Mouse (Mus musculus): ENCODE data around the gene A030003K21Rik. TPM values are rescaled to one million over a fixed set of nuclear protein-coding genes. Genes with fewer than 3 reads are reported as not detected.

Gene A030003K21Rik
- total RNA-seq, 4 experiments from 2014 or later: not detected

GRCm38 (mm10) chr1:82905886-82906285, 37.3 kb downstream of the A030003K21Rik start:
- DNase-seq: no peak

- no peak for DNase-seq
Observed at GRCm38 (mm10) chr1:82901201-82901600, 42.0 kb downstream of the A030003K21Rik start.

- no peak for DNase-seq
Observed at GRCm38 (mm10) chr1:82900567-82900966, 42.6 kb downstream of the A030003K21Rik start.

GRCm38 (mm10) chr1:82893269-82893668, 49.9 kb downstream of the A030003K21Rik start:
- DNase-seq: no peak

Other genes with a start within 250 kb of the A030003K21Rik start
- 100 to 1,000 TPM; 124 to 153 (median 137) TPM for gene Mff, start 218.5 kb downstream of the A030003K21Rik start, total RNA-seq (2022)
- gene Tm4sf20, start 174.9 kb downstream of the A030003K21Rik start, total RNA-seq (2022): not detected
- gene Gm47791, start 172.1 kb downstream of the A030003K21Rik start, total RNA-seq (2022): not detected
- 10 to 100 TPM; 42.8 to 63.0 (median 58.2) TPM for gene Agfg1, start 103.9 kb downstream of the A030003K21Rik start, total RNA-seq (2022)
- 1 to 10 TPM in 1 of 4 experiments, under 1 TPM in 2, not detected in 1; 0.44 to 1.0 (median 0.62) TPM for gene A030005L19Rik, start 30.1 kb downstream of the A030003K21Rik start, total RNA-seq (2022)
- gene A030014E15Rik, start 18.5 kb downstream of the A030003K21Rik start, total RNA-seq (2022): not detected
- gene Gm6217, start 12.0 kb downstream of the A030003K21Rik start, total RNA-seq (2022): not detected
- gene Gm7544, start 12.6 kb upstream of the A030003K21Rik start, total RNA-seq (2022): not detected
- not detected for gene Gm47955, start 16.9 kb upstream of the A030003K21Rik start, total RNA-seq (2022)
- gene Gm47959, start 57.2 kb upstream of the A030003K21Rik start, total RNA-seq (2022): not detected
- under 1 TPM in 2 of 4 experiments, not detected in 2; 0.15 to 0.18 TPM for gene Slc19a3, start 95.1 kb upstream of the A030003K21Rik start, total RNA-seq (2022)
- not detected for gene Krtap28-10, start 99.1 kb upstream of the A030003K21Rik start, total RNA-seq (2022)
- gene Gm47969, start 101.5 kb upstream of the A030003K21Rik start, total RNA-seq (2022): not detected
- gene A030005K14Rik, start 116.0 kb upstream of the A030003K21Rik start, total RNA-seq (2022): not detected
- not detected for gene Krtap28-13, start 117.5 kb upstream of the A030003K21Rik start, total RNA-seq (2022)
- not detected for gene Ccl20, start 173.4 kb upstream of the A030003K21Rik start, total RNA-seq (2022)
- not detected for gene Daw1, start 216.4 kb upstream of the A030003K21Rik start, total RNA-seq (2022)

All from adrenal gland, adult 8-10 months (tissue).